Mouse (Mus musculus) megakaryocyte, adult 5-6 weeks (primary cell): Measurements from ENCODE around the gene Gm20388. TPM values are rescaled to one million over a fixed set of nuclear protein-coding genes. Genes with fewer than 3 reads are reported as not detected.
A peak's percentile ranks its signal among the peaks of the same experiment; 100 is the strongest.
"Not testable (repeated sequence)": the region's sequence is repeated elsewhere in the genome, so short reads cannot be mapped to it uniquely, and the experiment has no call there.

Experiments
- ATAC-seq: 2 replicates; pipeline ENCODE4 v1.8.0; 2016; ENCODE audit warnings: mild to moderate bottlenecking, inconsistent platforms; ENCODE audit not compliant: poor library complexity, severe bottlenecking
- total RNA-seq, 2 experiments: library from RNA; stranded (forward) in 1 of 2; stranded (reverse) in 1 of 2; fragments of 153-499, 151-499 nt in 1 of 2; fragments of 221-1000, 200-1000 nt in 1 of 2; gene quantifications; 2 replicates each; pipeline versions ENCODE4 v1.2.3 to v1.2.4; 2015 to 2017

Gene Gm20388
- total RNA-seq, 2 experiments from 2014 or later: 7.6 to 15.5 TPM

DNA sequence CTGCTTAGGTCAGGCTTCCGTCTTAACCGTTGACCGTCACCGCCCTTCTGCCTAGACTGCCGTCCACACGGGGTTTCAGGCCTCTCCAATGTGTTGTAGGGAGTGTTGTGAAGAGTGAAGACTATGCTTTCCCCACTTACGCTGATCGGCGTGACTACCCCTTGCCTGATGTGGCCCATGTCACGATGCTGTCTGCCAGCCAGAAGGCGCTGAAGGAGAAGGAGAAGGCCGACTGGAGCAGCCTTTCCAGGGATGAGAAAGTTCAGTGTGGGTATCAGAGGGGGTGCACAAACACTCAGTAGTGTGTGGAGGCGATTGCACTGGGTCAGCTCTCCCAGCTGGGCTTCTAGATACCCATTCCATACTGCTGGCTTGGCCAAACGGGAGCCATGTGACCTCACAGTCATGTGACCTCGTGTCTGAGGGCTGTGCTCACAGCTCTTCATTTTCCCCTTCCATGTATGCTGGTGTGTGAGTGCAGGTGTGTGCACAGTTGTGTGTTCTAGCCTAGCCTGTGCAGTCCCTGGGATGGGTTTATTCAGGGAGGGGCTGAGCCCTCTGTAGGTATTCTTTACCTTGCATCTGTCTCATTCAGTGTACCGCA, 762.1 kb downstream of the Gm20388 start:
- ATAC-seq: no peak

DNA sequence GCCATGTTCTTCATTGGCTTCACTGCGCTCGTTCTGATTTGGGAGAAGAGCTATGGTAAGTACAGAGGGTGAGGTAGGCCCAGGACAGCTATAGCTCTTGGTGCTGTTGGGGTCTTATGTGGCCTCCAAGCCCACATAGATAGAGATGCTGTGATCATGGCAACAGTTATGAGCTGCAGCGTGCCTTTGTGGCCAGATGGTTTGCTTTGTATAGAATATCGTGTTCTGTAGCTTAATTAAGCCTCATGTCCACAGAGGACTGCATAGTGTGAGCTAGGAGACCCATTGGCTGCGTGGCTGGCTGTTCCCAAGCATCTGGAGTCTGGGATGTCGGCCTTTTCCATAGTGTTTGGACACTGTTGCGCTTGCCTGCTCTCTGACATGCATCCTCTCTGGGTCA, 762.7 kb downstream of the Gm20388 start:
- no peak for ATAC-seq

DNA sequence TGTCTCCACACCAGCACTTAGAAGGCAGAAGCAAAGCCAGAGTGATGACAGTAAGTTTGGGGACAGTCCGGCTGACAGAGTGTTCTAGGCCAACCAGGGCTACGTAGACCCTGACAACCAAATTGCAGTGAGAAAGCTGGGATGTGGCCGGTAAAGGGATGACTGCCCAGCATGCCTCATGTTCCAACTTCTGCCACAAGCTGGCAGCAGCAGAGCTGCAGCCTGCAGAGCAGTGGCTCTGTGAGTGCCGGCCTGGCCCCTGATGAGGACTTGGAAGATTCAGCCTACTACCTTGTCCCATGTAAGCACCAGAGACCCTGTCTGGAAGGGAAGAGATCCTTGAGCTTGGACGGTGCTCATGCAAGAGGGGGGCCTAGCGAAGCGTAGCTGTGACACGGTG, 765.1 kb downstream of the Gm20388 start:
- no peak for ATAC-seq

DNA sequence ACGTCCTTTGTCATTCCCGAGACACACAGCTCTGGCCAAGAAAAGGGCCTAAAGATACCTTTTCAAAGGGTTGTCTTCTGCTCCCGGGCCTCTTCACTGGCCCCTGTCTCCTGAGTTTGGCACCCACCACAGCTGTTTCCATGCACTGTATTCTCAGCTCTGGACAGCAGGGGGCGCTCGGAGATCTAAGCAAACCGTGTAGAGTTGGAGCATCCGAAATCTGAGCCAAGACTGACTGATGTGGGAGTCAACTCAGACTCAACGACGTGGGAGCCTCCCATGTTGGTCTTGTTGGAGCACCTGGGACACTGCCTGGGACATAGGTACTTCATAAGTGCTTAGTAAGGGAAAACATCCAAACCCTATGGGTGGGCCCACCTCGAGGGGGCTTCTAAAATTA, 767.8 kb downstream of the Gm20388 start:
- ATAC-seq: peak; percentile 86

DNA sequence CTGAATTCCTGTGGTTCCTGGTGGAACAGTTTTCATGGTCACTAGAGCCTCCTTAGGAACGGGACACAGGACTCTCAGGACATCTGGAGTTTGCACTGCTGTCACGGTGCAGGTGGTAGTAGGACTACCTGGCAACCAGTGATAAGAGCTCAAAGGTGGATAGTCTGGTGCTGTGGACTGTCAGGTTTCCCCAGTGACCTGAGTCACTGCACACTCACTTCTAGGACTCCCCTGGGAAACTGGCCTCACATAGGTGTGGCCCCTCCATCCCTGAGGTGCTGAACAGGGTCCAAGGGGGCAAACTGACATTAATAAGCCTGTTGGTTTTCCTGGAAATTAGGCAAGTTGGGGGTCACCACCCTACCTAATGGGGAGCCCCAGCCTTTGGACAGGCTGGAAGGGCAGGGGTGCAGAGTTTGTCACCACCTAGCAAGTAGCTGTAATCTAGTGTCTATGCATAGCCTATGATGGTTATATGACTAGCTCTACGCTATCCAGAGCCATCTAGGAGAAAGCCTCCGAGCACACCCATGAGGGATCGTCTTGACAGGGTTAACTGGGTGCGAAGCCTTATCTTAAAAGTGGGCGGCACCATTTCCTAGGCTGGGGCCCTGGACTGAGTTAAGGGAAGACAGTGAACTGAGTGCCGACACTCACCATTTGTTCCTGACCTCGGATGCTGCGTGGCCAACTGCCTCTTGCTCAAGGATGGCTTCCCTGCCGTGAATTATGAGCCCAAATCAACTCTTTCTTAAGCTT, 769.2 kb downstream of the Gm20388 start:
- ATAC-seq: no peak

DNA sequence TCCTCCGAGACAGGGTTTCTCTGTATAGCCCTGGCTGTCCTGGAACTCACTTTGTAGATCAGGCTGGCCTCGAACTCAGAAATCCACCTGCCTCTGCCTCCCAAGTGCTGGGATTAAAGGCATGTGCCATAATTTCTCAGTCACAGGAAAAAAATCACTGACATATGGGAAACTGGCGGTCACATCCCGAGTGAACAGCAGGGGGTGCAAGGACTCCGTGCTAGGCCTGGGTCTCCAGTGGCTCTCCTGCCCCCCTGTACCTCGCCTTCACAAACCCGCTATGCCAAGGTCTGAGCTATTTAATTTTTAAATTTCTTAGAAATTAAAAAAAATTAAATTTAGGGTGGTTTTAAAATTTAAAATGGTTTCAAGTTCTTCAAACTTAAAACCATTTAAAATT, 769.8 kb downstream of the Gm20388 start:
- not testable (repeated sequence) for ATAC-seq

DNA sequence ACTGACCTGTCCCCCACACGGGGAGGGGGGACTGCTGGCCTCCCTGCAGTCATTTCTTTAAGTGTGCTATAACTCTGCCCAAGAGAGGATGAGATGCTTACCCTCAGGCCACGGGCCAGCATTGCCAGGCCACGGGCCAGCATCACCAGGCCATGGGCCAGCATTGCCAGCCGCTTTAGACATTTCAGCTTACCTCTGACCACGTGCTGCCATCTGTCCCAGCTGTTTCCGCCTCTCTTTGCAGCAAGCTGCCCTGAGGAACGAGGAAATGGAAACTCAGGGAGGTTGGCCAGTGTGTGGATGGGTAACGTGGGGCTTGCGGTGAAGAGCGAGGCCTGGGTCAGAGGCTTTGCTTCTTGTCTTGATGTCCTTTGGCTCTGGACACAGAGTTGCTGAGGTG, 770.5 kb downstream of the Gm20388 start:
- ATAC-seq: no peak

DNA sequence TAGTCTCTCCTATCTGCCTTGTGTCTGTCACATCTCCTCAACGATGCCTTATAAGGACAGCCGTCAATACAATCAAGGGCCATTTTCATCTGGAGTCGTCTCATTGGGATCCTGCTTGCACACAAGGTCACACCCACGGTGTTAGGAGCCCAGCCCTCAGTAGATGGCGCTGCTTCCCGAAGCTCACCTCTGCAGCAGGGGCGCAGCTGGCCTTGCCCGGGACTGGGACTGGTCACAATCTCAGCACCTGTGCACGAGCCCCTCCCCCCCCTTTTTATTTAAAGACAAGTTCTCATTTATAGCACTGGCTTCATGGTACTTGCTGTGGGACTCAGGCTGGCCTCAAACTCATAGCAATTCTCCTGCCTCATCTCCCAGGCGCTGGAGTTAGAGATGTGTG, 773.0 kb downstream of the Gm20388 start:
- peak; percentile 43 for ATAC-seq

DNA sequence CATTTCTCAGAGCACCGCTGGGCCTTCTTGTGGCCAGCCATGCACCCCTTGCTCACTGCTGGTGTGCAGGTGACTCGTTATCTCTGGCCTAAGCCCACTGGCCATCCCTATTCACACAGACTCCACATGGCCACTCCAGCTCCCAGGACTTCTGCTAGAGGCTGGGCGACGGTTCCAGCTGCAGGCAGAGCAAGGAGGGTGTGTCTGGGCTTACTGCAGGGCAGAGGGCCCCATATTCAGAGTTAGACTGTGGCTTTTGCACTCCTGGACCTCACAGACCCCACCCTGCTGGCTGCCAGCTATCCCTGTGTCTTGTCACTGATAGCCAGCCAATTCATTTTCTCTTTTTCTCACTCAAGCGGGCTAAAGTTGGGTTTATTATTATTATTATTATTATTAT, 773.4 kb downstream of the Gm20388 start:
- ATAC-seq: no peak

DNA sequence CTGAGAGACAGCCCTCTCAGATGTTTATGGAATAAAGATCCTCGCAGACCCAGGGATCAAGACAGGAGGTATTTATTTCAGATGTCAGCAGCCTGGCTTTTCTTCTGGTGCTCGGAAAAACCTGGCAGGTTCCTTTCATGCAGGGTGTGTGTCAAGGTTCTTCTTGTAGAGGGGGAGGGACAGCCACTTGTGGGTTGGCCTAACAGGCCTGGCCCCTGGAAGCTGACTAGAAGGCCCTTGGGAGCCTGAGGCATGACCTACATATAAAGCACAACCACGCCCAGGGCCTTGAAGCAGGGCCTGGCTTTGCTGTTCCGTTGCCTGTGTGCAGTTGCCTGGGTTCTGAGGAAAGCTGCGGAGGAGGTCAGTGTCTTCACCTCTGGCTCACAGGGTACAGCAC, 774.5 kb downstream of the Gm20388 start:
- ATAC-seq: peak; percentile 45

DNA sequence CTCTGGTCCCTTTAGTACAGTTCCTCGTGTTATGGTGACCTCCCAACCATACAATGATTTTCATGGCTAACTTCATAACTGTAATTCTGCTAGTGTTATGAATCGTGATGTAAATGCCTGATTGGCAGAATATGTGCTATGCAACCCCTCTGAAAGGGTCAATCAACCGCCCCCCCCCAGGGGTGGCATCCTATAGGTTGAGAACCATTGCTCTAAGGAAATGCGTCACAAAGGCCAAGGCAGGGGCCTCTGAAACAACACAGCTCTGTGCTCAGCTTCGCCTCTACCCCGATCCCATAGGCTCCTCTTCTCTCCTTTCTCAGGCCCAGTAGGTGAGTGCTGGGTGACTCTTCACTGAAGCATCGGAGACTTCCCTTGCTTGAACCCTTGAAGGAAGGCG, 775.0 kb downstream of the Gm20388 start:
- ATAC-seq: peak; percentile 15; the same call in 1 of the 2 replicates

DNA sequence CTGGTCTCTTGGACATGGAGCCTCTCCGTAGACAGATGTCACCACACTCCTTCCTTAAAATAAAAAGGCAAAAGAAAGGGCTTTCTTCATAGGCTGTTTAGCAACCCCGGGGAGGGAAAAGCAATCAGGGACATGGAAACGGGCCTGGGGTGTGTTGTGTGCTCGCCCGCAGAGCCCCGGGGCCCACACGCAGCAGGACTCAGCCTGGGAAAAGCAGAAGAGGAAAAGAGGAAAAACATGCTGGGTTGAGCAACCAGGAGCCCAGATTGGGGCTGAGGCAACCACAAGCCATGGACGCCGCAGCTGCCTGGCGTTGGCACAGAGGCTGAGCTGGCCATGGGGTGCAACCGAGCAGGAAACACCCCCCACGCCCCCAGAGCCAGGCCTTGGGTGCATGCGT, 775.4 kb downstream of the Gm20388 start:
- peak; percentile 83 for ATAC-seq

DNA sequence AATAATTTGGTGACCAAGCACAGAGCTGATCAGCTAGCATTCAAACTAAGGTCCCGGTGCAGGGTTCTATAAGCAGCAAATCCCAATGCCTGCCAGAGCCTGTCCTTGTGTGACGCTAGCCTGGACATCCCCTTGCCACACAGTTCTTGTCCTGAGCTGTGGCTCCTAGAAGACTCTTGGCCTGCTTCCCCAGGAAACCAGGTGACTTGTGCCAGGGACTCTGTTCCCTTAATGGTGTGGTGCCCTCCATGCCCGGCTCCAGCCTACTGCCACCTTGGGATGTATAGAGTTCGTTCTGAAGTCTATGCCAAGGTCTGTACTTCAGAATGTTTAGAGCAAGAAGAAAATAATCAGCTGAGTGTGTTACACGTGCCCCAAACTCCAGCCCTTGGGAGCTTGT, 775.9 kb downstream of the Gm20388 start:
- no peak for ATAC-seq

DNA sequence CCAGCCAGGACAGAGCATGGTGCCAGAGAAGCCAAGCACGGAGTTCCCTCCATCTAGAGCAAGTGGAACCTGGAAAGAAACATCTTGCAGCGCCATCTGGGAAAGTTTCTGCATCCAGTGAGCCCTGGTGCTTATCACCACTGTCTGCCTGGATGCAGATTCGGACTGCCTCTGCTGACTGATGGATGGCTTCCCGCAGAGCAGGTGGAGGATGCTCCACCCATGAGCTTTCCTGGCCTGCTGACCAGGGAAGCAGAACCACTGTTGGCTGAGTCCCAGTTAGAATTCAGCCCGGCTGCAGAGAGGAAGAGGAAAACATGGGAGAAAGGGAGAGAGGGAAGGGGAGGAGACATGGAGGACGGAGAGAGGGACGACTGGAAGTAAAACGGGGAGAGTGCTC, 777.1 kb downstream of the Gm20388 start:
- no peak for ATAC-seq

DNA sequence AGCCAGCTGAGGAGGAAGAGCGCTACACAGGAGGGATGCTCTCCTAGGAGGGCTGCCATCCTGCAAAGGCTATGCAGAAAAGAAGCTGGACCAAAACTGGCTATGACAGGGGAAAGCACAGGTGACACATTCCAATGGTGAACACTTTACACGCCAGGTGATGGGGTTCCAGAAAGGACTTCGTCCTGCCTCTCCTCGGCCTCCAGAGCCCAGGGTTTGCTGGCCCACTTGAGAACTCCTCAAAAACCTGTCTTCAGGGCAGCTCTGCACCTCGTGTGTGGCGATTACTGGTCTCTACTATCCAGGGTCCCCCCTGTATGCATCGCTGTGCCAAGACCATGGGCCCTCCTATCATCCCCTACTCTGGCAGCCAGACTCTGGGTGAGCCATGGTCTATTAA, 777.9 kb downstream of the Gm20388 start:
- no peak for ATAC-seq

DNA sequence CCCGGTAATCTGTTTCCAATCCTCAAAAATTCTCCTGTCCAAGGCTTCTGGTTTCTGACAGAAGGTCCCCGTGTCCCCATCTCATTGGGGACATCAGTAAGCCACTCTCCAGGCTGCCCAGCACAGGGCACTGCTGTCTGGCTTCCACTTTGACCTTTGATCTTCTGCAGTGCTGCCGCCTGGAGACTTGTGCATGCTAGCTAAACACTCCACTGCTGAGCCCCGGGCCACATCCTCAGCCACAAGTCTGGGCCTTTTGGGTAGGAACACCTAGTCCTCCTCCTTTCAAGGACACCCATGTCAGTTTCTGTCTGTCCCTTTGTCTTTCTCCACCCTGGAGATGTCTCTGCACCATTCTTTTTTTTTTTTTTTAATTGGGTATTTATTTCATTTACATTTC, 782.3 kb downstream of the Gm20388 start:
- ATAC-seq: no peak

DNA sequence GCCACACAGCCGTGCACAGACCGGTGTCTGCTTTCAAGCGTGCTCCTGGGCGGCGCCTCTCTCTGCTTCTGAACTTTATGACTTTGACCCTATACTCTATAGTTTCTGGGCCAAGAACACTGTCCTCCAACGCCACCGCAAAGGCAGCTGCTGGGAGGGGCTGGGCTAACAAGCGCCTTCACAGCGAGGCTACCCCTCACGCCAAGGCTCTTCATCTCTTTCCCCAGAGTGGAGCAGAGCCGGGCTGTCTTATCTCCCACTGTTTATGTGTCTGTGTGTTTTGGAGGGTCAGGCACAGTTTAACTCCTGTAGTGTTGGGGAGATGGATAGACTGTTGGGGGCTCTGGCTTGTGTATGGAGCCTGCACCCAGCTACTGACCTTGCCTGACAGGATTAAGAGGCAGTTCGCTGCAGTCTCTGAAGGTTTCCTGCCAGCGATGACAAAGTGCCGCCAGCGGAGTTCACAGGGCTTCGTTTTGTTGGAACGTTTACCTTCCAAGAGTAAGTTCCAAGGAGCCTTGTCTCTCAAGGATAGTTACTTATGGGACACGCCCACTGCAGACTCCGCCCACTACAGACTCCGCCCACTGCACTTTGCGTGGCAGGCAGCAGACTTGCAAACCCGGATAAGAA, 783.3 kb downstream of the Gm20388 start:
- peak; percentile 47; the same call in 1 of the 2 replicates for ATAC-seq

DNA sequence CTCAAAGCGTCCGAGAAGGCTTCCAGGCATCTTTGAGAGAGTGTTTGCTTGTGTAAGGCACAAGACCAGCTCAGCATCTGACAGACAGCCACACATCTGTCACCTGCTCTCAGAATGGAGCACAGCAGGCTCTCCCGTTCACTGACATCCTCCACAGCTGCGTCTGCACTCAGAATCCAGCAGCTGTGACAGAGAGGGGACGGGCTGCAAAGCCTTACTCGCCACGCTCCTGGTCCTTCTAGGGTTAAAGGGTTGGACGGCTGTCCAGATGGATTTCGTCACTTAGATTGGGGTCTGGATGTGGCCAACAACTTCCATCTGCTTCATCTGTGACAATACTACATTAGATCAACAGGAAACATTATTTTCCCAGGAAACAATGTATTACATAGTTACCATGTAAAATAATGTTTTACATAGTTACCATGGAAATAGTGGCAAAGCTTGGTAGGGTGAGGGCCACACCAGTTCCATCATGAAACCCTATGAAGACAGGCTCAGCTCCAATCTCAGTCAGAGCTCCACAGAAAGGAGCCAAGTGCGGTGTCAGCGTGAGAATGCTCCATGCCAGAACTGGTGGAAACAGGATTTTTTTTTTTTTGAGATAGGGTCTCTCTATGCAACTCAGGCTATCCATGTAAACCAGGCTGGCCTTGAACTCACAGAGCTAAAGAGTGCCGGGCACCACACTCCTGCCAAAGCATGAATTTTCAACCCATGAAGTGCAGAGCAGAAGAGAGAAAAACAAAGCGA, 785.9 kb downstream of the Gm20388 start:
- no peak for ATAC-seq

DNA sequence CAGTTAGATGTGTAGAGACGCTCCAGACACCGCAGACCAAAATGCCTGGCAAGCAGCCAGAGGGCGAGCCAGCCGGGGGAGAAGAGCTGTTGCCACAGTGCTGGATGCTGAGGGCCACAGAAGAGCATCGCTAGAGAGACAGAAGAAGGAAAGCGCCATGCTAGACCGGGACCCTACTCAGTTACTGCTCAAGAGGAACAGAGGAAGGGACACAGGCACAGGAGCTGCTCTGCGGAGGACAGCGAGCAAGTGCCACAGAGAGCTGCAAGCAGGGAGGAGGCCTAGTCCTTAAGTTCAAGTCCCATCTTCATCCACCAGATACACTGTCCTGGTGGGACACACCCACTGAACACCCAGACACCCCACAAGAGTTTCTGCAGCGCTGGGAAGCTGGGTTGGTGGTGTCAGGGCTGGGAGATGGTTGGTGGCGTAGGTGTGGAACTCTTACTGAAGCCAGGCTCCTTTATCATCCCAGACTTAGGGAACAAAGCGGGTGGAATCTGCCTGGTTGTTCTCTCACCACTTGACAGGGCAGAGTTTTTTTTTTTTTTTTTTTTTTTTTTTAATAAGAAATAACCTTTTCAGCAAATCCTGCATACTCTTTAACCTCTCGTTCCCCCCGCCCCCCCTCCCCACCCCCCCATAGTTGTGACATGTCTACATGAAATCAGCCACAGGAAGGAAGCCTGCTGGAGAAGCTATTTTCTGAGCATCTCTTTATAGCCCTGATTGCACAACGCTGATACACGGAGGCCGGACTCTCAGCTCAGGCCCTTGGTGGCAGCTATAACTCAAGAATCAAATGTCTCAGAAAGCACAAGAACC, 786.7 kb downstream of the Gm20388 start:
- ATAC-seq: peak; percentile 43

DNA sequence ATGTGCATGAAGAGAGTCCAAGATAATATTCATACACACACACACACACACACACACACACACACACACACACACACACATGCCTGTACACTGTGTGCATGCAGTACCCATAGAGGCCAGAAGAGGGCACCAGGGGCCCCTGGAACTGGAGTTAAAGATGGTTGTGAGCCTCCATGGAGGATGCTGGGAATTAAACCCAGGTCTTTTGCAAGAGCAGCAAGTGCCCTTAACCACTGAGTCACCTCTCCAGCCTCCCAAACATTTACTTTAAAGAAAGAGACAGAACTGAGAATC, 787.3 kb downstream of the Gm20388 start:
- ATAC-seq: 0 out of 2 replicates have a peak, but pooled peaks have one; percentile 10

DNA sequence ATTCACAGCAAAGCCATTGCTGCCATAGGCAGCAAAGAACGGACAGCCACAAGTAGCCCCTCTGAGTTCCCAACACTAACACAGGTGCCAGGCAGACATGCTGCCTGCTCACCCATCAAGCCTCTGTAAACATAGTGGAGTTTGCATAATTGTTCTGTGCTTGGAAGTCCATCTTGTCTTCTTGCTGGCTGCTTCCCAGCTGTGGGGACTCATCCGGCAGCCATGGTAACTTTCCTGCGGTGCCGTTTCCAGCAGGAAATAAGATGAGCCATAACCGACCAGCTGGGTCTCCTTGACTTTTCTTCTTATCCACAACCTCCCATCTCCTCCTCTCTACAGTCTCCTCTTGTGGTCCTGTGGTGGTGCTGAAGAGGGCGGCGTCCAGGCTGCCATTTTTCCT, 787.8 kb downstream of the Gm20388 start:
- no peak for ATAC-seq
